Mouse (Mus musculus) embryonic fibroblast, embryonic 13.5 days (primary cell): Measurements from ENCODE around the gene Ache.

Experiments used
- CTCF ChIP-seq: IDR thresholded peaks from 2 replicates; pipeline ENCODE4 v1.5.1; 2011; ENCODE audit warnings: mild to moderate bottlenecking, control low read depth, low read length, moderate library complexity, borderline replicate concordance; ENCODE audit not compliant: insufficient read depth
- POLR2A ChIP-seq: IDR thresholded peaks from 2 replicates; pipeline ENCODE4 v1.6.1; 2011; ENCODE audit warnings: low read depth, mild to moderate bottlenecking, control low read depth, low read length, moderate library complexity

DNA sequence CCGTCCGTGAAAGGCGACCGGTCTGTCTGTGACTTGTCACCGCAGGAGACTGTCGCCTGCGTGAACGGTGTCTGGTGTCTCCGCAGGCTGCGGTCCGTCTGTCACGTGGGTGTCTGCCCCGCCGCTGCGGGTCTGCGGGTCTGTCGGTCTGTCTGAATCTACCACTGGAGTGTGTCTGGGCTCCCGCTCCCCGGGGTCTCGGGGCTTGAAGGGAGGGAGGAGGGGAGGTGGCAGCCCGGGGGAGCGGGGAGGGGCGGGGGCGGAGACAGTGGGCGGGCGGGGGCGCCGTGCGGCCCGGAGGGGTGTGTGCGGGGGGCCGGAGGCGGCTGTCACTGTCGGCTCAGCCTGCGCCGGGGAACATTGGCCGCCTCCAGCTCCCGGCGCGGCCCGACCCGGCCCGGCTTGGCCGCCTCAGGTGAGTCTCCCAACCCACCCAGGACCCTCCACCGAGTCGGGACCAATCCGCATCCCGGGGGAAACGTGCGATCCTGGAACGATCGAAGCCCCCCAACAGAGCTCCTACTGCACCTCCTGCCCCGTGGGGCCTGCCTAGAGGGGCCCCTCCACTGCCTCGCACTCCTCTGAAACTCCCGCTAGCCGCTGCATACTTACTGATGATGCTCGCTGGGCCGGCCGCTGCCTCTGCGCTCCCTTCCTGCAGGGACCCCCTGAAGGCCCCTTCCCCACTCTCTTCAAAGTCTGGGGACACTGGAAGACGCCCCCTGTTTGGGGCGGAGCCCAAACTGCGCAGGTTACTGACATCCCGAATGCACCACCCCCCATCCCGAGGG, 829 bp downstream of the Ache start:
- no peak for TF ChIP-seq CTCF
- TF ChIP-seq POLR2A: no peak
